Mouse (Mus musculus): ENCODE results near the gene Ndufaf4.

DNA sequence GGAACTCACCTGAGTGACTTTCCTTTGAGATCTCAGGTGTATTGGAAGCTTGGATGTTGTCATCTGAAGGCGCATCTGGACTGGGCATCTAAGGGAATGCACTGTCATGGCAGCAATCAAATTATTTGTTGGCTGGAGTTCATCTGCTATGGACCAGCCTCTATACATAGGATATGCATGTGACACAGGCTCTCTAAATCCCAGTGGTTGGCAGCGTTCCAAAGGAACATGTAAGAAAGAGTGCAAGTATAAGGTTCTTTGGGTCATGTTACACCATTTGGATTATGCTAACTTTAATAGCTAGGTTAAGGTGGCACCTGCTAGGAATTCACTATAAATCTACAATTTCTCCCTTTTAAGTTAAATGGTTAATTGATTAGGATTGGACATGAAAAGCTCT, 17.7 kb downstream of the Ndufaf4 start:
- TF ChIP-seq CTCF (IDR thresholded peaks at IDR 0.05; ENCODE audit: low read depth) (no peak), EP300 (IDR thresholded peaks at IDR 0.05; ENCODE audit: low read depth) (no peak)
